Mouse (Mus musculus) stomach, postnatal 0 days (tissue): Measurements from ENCODE around the gene Lcn10.

Experiments used
- CTCF ChIP-seq: IDR thresholded peaks from 2 replicates; pipeline ENCODE4 v1.5.1; 2016; ENCODE audit warnings: antibody characterized with exemption, low read depth, mild to moderate bottlenecking, moderate library complexity
- EP300 ChIP-seq: optimal IDR thresholded peaks from 2 replicates; pipeline ENCODE3; 2016; ENCODE audit warnings: antibody characterized with exemption

DNA sequence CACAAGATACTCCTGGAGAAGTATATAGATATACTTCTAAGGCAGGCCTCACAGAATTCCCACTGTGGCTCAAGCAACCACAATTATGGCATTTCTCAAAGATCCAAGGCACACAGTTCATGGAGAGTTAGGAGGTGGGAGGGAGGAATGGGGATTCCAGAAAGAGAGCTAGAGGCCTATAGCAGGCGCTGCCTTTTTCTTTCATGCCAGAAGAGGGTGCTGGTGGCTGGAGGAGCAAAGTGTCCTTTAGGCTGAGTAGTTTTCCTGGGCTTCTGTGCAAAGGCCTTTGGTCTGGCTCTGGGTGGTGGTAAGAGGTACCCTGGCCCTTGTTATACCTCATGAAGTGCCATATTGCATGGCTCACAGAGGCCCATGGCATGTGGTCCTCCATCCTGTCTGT is 48.5 kb upstream of the Lcn10 start:
- TF ChIP-seq CTCF (peak; percentile 54), EP300 (no peak)
